Mouse (Mus musculus): ENCODE results near the gene Ndufa4l2.

DNA sequence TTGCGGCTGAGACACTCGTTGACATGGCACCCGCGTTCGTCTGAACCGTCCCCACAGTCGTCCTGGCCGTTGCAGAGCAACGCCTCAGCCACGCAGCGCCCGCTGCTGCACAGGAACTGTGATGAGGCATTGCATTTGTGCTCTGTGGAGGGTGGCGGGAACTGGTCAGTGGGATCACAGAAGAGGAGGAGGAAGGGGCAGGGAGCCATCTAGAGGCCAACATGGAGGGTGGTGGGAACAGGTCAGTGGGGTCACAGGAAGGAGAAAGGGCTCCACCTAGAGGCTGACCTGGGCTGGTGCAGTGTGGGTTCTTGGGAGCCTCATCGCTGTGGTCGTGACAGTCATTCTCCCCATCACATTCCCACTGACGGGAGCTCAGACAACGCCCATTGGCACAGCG, 40.9 kb downstream of the Ndufa4l2 start:
- TF ChIP-seq POLR2A (IDR thresholded peaks at IDR 0.05; ENCODE audit: extremely low read depth, insufficient read depth, low read length) (no peak), CTCF (IDR thresholded peaks at IDR 0.05; ENCODE audit: low read depth, low read length) (peak; percentile 83)

Measured in liver, adult 2 months (tissue).